Mouse (Mus musculus) retina, postnatal 1 day (tissue): Measurements from ENCODE around the gene Pf4.
"Not testable (repeated sequence)": the region's sequence is repeated elsewhere in the genome, so short reads cannot be mapped to it uniquely, and the experiment has no call there.

ENCODE experiments used
- DNase-seq: peaks from one replicate; pipeline ENCODE4 v3.0.0-alpha.2; 2012

The Pf4 gene

GRCm38 (mm10) chr5:90789306-90790073 lies 17.3 kb downstream of the Pf4 start:
- no peak for DNase-seq

DNA sequence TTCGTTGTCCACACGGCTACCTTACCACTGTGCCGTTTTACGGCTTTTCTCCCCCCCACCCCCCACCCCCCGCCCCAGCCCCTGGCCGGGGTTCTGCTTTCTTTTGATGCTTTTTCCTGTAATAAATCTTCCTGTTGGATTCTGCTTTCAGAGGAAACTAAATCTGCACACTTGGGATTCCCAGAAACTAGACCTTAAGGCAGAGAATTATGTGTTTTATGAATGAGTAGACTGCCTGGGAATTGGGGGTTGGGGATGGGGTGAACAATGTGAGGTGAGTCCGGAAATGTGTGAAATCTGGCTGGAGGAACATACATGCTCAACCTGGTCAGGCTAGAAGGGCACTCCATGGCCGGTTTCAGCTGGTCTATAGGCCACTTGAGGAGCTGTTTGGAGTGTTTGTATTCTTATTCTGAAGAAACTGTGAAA lies 17.9 kb downstream of the Pf4 start:
- no peak for DNase-seq

DNA sequence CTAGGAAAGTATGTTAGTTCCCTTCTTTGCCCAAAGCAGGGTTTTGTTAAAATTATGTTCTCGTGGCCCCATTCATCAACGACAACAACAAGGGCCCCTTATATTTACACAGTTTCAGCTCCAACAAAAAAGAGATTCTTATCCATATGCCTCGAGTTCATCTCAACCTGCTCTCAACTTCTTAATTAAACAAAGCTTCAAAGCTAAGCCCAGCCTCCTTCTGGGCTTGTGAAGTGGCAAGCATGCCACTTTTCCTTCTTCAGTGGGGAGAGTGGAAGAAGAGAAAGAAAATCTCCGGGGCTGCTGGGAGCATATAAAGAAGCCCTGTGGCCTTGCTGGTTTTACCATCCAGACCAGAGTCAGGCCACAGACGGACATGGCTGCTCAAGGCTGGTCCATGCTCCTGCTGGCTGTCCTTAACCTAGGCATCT lies 22.0 kb downstream of the Pf4 start, which contains the start of gene Cxcl15:
Gene Cxcl15, plus strand, starts transcription at position 340 of the 431 bp plus-strand sequence.
- no peak for DNase-seq

DNA sequence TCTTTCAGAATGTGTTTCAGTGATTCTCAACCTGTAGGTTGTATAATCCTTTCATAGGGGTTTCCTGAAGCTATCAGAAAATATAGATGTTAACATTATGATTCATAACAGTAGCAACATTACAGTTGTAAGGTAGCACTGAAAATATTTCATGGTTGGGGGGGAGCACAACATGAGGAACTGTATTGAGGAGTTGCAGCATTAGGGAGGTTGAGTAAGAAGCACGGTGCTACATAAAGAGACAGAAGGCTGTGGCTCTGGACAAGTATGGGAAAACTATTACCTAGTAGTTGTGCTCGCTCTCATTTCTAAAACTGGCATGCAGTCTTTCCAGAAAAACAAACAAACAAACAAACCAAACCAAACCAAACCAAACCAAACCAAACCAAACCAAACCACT lies 23.2 kb downstream of the Pf4 start:
- not testable (repeated sequence) for DNase-seq

DNA sequence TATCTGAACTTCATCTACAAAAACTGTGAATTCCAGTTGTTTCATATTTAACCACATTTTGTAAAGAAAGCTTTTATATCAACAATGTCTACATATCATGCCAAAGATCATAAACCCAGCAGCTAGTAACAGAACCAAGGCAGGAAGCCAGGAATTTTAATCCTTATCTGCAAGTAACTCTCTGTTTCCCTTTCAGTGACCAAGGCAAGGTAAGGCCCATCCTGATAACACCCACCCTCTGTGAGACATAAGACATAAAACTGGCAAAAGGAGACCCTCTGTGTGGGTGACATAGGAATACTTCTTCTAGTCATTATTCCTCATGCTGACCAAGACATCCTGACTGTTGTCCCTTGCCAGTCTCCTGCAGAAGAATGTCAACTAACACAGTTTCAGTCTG lies 32.3 kb downstream of the Pf4 start:
- no peak for DNase-seq

DNA sequence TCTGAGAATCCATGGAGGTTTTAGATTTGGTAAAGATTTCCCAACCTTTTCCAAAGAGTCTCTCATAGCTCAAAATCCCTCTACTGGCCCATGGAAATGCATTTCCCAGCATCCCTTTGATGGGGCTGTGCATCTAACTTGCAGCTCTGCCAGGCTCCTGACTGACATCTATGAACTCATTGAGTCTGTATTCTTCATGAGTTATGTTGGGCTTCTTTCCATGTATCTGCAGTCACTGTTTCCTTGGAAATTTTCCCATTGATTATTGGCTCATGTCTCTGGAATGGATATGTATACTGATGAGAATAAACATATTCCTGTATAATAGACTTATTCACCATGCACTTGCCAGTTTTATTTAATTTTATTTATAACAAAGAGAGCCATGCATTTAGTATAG lies 33.8 kb downstream of the Pf4 start:
- no peak for DNase-seq

DNA sequence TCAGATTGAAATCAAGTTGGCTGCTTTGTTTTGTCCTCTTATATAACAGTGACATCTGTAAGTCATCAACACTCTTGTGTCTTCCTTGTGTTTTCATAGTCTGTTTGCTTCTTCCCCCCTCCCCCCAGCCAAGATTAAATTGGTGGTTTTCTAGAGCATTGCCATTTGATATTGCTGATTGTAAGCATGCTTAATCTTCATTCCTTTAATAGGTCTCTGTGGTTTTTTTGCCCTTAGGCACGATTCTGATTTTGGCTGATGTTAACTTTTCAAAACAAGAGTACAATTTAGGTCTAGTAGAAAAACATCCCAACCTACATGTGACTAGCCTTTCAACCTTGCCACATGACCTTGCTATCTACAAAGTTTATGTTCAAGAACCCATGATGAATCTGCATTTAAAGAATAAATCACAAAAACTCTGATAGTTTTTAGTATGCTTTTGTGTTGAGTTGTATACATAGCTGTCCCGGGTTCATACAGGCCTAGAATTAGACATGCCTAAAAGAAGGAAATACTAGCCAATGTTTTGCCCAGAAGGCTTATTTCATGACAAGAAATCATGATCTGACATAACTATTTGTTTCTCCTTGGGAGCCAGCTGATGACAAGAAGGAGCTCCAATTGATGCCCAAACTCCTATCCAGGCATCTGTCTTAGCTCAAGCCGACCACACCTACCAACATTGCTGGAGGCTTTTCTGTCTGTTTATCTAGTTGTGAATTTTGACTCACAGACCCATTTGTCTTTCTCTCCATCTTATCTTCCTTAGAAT lies 35.1 kb downstream of the Pf4 start:
- DNase-seq: no peak

GRCm38 (mm10) chr5:90819756-90820155 lies 47.5 kb downstream of the Pf4 start:
- no peak for DNase-seq
